Mouse (Mus musculus): ENCODE results near the gene Rasl10b. TPM values are rescaled to one million over a fixed set of nuclear protein-coding genes. Genes with fewer than 3 reads are reported as not detected.
A peak's percentile ranks its signal among the peaks of the same experiment; 100 is the strongest.

Gene Rasl10b
- polyA plus RNA-seq, 2 experiments, result 0.06 to 0.31 TPM

- 78% methylated on average over 7 of the region's 7 CpGs for WGBS (ENCODE audit: insufficient replicate concordance)
- H3K9me3 ChIP-seq (ENCODE audit: control insufficient read depth, low read length), result no peaks in the 10 kb centered on the region
- H3K27me3 ChIP-seq (ENCODE audit: control insufficient read depth, insufficient read depth, low read length), result peaks cover 10% of the 10 kb centered on the region
- H3K36me3 ChIP-seq (replicated peaks; ENCODE audit: control insufficient read depth, insufficient read depth, low read depth), result peaks cover 5% of the 10 kb centered on the region; the same call in 1 of the 2 replicates
- H3K9ac ChIP-seq (replicated peaks), result no peak overlapping the region
- H3K4me1 ChIP-seq (replicated peaks; ENCODE audit: control insufficient read depth in 2 of 2, insufficient read depth in 2 of 2, low read length in 1 of 2), result no peaks in the 10 kb centered on the region
- H3K27ac ChIP-seq, result no peak overlapping the region
- no peak overlapping the region for H3K4me2 ChIP-seq (ENCODE audit: low read depth)
- ATAC-seq (ENCODE audit: insufficient read depth), result no peak
- H3K4me3 ChIP-seq (ENCODE audit: insufficient read depth in 1 of 2, low read depth in 2 of 2, low read length in 2 of 2), result no peak overlapping the region
- no peak for TF ChIP-seq EP300 (IDR thresholded peaks at IDR 0.05; ENCODE audit: low read depth)
- no peak for TF ChIP-seq CTCF (IDR thresholded peaks at IDR 0.05; ENCODE audit: low read depth)
- DNase-seq (ENCODE audit: low read depth in 3 of 3, low spot score in 3 of 3), result no peak
These were observed 5.2 kb upstream of the Rasl10b start for GRCm38 (mm10) chr11:83403787-83404186.

DNA sequence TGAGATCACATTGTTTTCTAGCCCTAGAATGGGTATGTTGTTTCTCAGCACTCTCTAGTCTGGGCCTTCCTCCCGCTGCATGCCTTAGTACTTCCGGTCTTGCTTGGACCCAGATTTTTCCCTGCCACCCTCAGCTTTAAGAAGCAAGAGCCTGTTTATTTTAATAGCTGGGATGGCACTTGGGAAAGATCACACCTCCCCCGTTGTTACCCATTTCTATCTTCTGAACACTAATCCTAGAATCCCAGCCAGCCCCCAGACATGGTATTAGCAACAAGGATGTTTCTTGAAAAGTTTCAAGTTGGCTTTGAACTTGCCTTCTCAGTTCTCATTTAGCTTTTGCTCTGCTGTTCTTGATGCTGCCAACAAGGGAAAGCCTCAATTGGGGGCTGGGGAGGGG, 2.5 kb upstream of the Rasl10b start:
- peaks cover 3% of the 10 kb centered on the region; the same call in 1 of the 2 replicates for H3K36me3 ChIP-seq (replicated peaks; ENCODE audit: control insufficient read depth, insufficient read depth, low read depth)
- no peaks in the 10 kb centered on the region for H3K9me3 ChIP-seq (ENCODE audit: control insufficient read depth, low read length)
- peaks cover 31% of the 10 kb centered on the region for H3K27me3 ChIP-seq (ENCODE audit: control insufficient read depth, insufficient read depth, low read length)
- no peak overlapping the region for H3K9ac ChIP-seq (replicated peaks)
- H3K4me1 ChIP-seq (replicated peaks; ENCODE audit: control insufficient read depth in 2 of 2, insufficient read depth in 2 of 2, low read length in 1 of 2), result no peaks in the 10 kb centered on the region
- H3K27ac ChIP-seq, result no peak overlapping the region
- no peak overlapping the region for H3K4me3 ChIP-seq (ENCODE audit: insufficient read depth in 1 of 2, low read depth in 2 of 2, low read length in 2 of 2)
- no peak overlapping the region for H3K4me2 ChIP-seq (ENCODE audit: low read depth)
- no peak for DNase-seq (ENCODE audit: low read depth in 3 of 3, low spot score in 3 of 3)
- TF ChIP-seq EP300 (IDR thresholded peaks at IDR 0.05; ENCODE audit: low read depth), result no peak
- no peak for TF ChIP-seq CTCF (IDR thresholded peaks at IDR 0.05; ENCODE audit: low read depth)
- WGBS (ENCODE audit: insufficient replicate concordance), result 50% methylated on average over 3 of the region's 3 CpGs
- no peak for ATAC-seq (ENCODE audit: insufficient read depth)

DNA sequence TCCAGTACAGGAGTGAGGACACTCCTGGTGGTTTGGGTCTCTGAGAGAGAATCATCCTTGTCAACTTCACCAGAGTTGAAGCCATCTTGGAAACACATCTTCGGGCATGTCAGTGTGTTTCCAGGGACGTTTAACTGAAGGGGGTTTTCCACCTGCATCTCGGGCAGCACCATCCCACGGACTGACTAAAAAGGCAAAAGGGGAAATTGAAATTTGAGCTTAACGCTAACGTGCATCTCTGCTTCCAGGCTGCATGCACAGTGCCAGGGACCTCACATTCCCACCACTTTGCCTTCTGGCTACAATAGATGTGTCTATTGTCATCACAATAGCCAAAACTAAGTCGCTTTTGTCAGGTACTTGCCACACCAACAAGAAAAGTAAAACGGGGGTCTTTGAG, 695 bp upstream of the Rasl10b start:
- no peak for DNase-seq (ENCODE audit: low read depth in 3 of 3, low spot score in 3 of 3)
- no peak for ATAC-seq (ENCODE audit: insufficient read depth)
- WGBS (ENCODE audit: insufficient replicate concordance), result 33% methylated on average over 8 of the region's 8 CpGs

GRCm38 (mm10) chr11:83409792-83410291, 905 bp downstream of the Rasl10b start:
- WGBS (ENCODE audit: insufficient replicate concordance), result 2% methylated on average over 39 of the region's 40 CpGs
- H3K36me3 ChIP-seq (replicated peaks; ENCODE audit: control insufficient read depth, insufficient read depth, low read depth), result no peaks in the 10 kb centered on the region
- H3K4me2 ChIP-seq (ENCODE audit: low read depth), result peak overlapping the region; percentile 42
- TF ChIP-seq EP300 (IDR thresholded peaks at IDR 0.05; ENCODE audit: low read depth), result no peak
- TF ChIP-seq CTCF (IDR thresholded peaks at IDR 0.05; ENCODE audit: low read depth), result no peak
- no peak overlapping the region for H3K27ac ChIP-seq
- H3K9ac ChIP-seq (replicated peaks), result no peak overlapping the region
- DNase-seq (ENCODE audit: low read depth in 3 of 3, low spot score in 3 of 3) (no peak), ATAC-seq (ENCODE audit: insufficient read depth) (no peak)
- H3K9me3 ChIP-seq (ENCODE audit: control insufficient read depth, low read length), result no peaks in the 10 kb centered on the region
- H3K27me3 ChIP-seq (ENCODE audit: control insufficient read depth, insufficient read depth, low read length), result peaks cover 31% of the 10 kb centered on the region
- no peaks in the 10 kb centered on the region for H3K4me1 ChIP-seq (replicated peaks; ENCODE audit: control insufficient read depth in 2 of 2, insufficient read depth in 2 of 2, low read length in 1 of 2)
- H3K4me3 ChIP-seq (ENCODE audit: insufficient read depth in 1 of 2, low read depth in 2 of 2, low read length in 2 of 2), result peak overlapping the region; percentile 32 to 43

More for the DNA sequence above, 695 bp upstream of the Rasl10b start:
- Histone ChIP-seq H3K27ac (no peak overlapping the region), H3K4me3 (ENCODE audit: insufficient read depth in 1 of 2, low read depth in 2 of 2, low read length in 2 of 2) (no peak overlapping the region), H3K36me3 (replicated peaks; ENCODE audit: control insufficient read depth, insufficient read depth, low read depth) (no peaks in the 10 kb centered on the region), H3K4me1 (replicated peaks; ENCODE audit: control insufficient read depth in 2 of 2, insufficient read depth in 2 of 2, low read length in 1 of 2) (no peaks in the 10 kb centered on the region), H3K9me3 (ENCODE audit: control insufficient read depth, low read length) (no peaks in the 10 kb centered on the region), H3K9ac (replicated peaks) (no peak overlapping the region), H3K27me3 (ENCODE audit: control insufficient read depth, insufficient read depth, low read length) (peaks cover 31% of the 10 kb centered on the region), H3K4me2 (ENCODE audit: low read depth) (no peak overlapping the region)
- no peak for TF ChIP-seq EP300 (IDR thresholded peaks at IDR 0.05; ENCODE audit: low read depth)
- TF ChIP-seq CTCF (IDR thresholded peaks at IDR 0.05; ENCODE audit: low read depth), result no peak

DNA sequence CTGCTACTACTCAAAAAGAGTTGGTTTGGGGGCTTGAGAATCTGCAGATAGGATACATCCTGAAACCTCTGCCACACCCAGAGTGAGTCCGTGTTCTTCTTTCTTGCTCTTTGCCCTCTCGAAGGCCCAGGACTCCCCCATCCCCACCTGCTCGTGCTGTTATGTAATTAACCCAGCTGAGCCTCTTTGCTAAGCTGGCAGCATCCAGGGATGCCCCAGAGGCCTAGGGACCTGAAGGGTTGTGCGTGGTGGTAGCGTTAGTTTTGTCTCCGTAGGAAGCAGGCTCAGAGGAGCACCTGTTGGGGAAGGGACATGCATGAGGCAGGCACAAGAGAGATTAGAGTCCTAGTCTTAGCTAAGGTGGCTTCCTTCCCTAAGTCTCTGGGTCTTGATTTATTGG, 1.6 kb downstream of the Rasl10b start:
- H3K36me3 ChIP-seq (replicated peaks; ENCODE audit: control insufficient read depth, insufficient read depth, low read depth), result no peaks in the 10 kb centered on the region
- TF ChIP-seq CTCF (IDR thresholded peaks at IDR 0.05; ENCODE audit: low read depth) (no peak), EP300 (IDR thresholded peaks at IDR 0.05; ENCODE audit: low read depth) (no peak)
- DNase-seq (ENCODE audit: low read depth in 3 of 3, low spot score in 3 of 3) (no peak), ATAC-seq (ENCODE audit: insufficient read depth) (no peak)
- H3K4me1 ChIP-seq (replicated peaks; ENCODE audit: control insufficient read depth in 2 of 2, insufficient read depth in 2 of 2, low read length in 1 of 2), result no peaks in the 10 kb centered on the region
- no peak overlapping the region for H3K4me3 ChIP-seq (ENCODE audit: insufficient read depth in 1 of 2, low read depth in 2 of 2, low read length in 2 of 2)
- 53% methylated on average over 6 of the region's 6 CpGs for WGBS (ENCODE audit: insufficient replicate concordance)
- no peak overlapping the region for H3K9ac ChIP-seq (replicated peaks)
- no peak overlapping the region for H3K4me2 ChIP-seq (ENCODE audit: low read depth)
- H3K9me3 ChIP-seq (ENCODE audit: control insufficient read depth, low read length), result no peaks in the 10 kb centered on the region
- H3K27ac ChIP-seq, result no peak overlapping the region
- peaks cover 31% of the 10 kb centered on the region for H3K27me3 ChIP-seq (ENCODE audit: control insufficient read depth, insufficient read depth, low read length)
